20 mouse cellular contexts compared by ENCODE assay signal in genomic region chr13:51765369-51765768, GRCm38 (mm10). TPM values are rescaled to one million over a fixed set of nuclear protein-coding genes. Genes with fewer than 3 reads are reported as not detected.
DNase-seq lines count a peak whose midpoint lies in the region; TF ChIP-seq lines count a peak whose summit lies in the region.
"Had no signal": no experiment of that assay in that cellular context is flagged by ENCODE, and none has a peak within 500 bp of the region (broad histone marks: within the 10 kb centered on the region; RNA-seq: fewer than 3 reads in every experiment).

No protein-coding gene starts in this region.

- WGBS in kidney, adult 2 months = 52% methylated on average over 5 of the region's 5 CpGs

- H3K4me1 ChIP-seq in kidney, adult 2 months (ENCODE audit: control insufficient read depth, insufficient read depth, low read length) = peaks cover 38% of the 10 kb centered on the region

- no peak overlapping the region for H3K4me3 ChIP-seq in kidney, adult 2 months (ENCODE audit: insufficient read depth, low read depth, low read length)
- H3K4me3 ChIP-seq: embryonic facial prominence, embryonic 15.5 days; erythroblast, embryonic 14.5 days; forebrain, embryonic 15.5 days; heart, adult 2 months; heart, embryonic 15.5 days; hindbrain, embryonic 10.5 days had no signal

- peak; percentile 29 for DNase-seq in kidney, adult 2 months
- no peak for DNase-seq in kidney, postnatal 4 days
- peak; percentile 64 for DNase-seq in thymus, postnatal 0 days (ENCODE audit: low spot score)
- no peak for DNase-seq in thymus, adult 18-20 months
- peak; percentile 65 for DNase-seq in thymus, postnatal 14 days
- DNase-seq in adrenal gland, postnatal 10 days = no peak
- DNase-seq in heart, adult 18-20 months = no peak
- DNase-seq: adrenal gland, postnatal 25 days; cerebellum, adult 2 months; cerebellum, postnatal 10 days; embryo, embryonic 11 days; gastrocnemius, postnatal 36 days; heart, adult 2 months; heart, postnatal 14 days had no signal

- no peak for TF ChIP-seq POLR2A in kidney, adult 2 months (IDR thresholded peaks at IDR 0.05; ENCODE audit: low read depth, low read length)

- no peaks in the 10 kb centered on the region for H3K36me3 ChIP-seq in kidney, adult 2 months (ENCODE audit: control insufficient read depth, insufficient read depth, low read length)
- H3K36me3 ChIP-seq: embryonic facial prominence, embryonic 15.5 days; forebrain, embryonic 15.5 days; heart, embryonic 15.5 days; hindbrain, embryonic 10.5 days had no signal

- H3K27me3 ChIP-seq in kidney, adult 2 months (replicated peaks; ENCODE audit: control insufficient read depth, insufficient read depth, low read length) = no peaks in the 10 kb centered on the region
- H3K27me3 ChIP-seq: embryonic facial prominence, embryonic 15.5 days; forebrain, embryonic 15.5 days; heart, embryonic 15.5 days had no signal

- no peak for TF ChIP-seq CTCF in kidney, adult 2 months (conservative IDR thresholded peaks at IDR 0.05; ENCODE audit: insufficient read depth, insufficient read length, low read depth, low read length)

- no peak overlapping the region for H3K27ac ChIP-seq in kidney, adult 2 months (ENCODE audit: insufficient read depth, low read depth, low read length)
- H3K27ac ChIP-seq: embryonic facial prominence, embryonic 15.5 days; forebrain, embryonic 15.5 days; heart, adult 2 months; heart, embryonic 15.5 days; hindbrain, embryonic 10.5 days; hindbrain, embryonic 14.5 days had no signal

RNA-seq across cellular contexts. Expression of gene Sema4d, which starts 28.2 kb away (rescaled TPM):
- polyA plus RNA-seq in kidney, adult 2 months (2012; rRNA removed) = 87.8 and 93.2 TPM in 2 replicates
- 55.9 and 58.5 TPM in 2 replicates for polyA plus RNA-seq in thymus, postnatal 0 days (2015; fragmentation: Nextera tagmentation; extraction: Ambion mirVana)
- 10 to 100 TPM; 13.9 to 25.4 TPM for total RNA-seq in adrenal gland, postnatal 10 days (2021)
- total RNA-seq in heart, adult 18-20 months (2021) = 10 to 100 TPM; 57.5 to 67.5 TPM

Comparison
In these comparisons a context has a peak if more than half of its experiments do, and no peak if none do; other contexts are left out.
1. DNase-seq: peak in kidney, adult 2 months (single experiment), thymus, postnatal 0 days (single experiment) and thymus, postnatal 14 days (single experiment); none in kidney, postnatal 4 days (0 of 2), thymus, adult 18-20 months (0 of 2), adrenal gland, postnatal 10 days (single experiment) and heart, adult 18-20 months (0 of 2).